In genomic region chr12:112042681-112043080, GRCm38 (mm10) we compare ENCODE assay signal across 32 mouse cellular contexts.
"Had no signal": no experiment of that assay in that cellular context is flagged by ENCODE, and none has a peak within 500 bp of the region (broad histone marks: within the 10 kb centered on the region; RNA-seq: fewer than 3 reads in every experiment).

No protein-coding gene starts in this region.

- H3K4me3 ChIP-seq: limb, embryonic 10.5 days; limb, embryonic 12.5 days; limb, embryonic 13.5 days; limb, embryonic 15.5 days; liver, embryonic 12.5 days; liver, embryonic 13.5 days; liver, embryonic 15.5 days; lung, embryonic 15.5 days; megakaryocyte, embryonic 14.5 days; midbrain, embryonic 10.5 days; midbrain, embryonic 12.5 days; midbrain, embryonic 13.5 days; midbrain, embryonic 15.5 days; myocyte; neural tube, embryonic 12.5 days had no signal

- H3K9ac ChIP-seq: limb, embryonic 12.5 days; limb, embryonic 13.5 days; limb, embryonic 15.5 days; liver, embryonic 12.5 days; liver, embryonic 13.5 days; liver, embryonic 14.5 days; liver, embryonic 15.5 days; liver, postnatal 0 days; lung, embryonic 14.5 days; lung, embryonic 15.5 days; midbrain, embryonic 12.5 days; midbrain, embryonic 13.5 days; midbrain, embryonic 15.5 days; neural tube, embryonic 12.5 days had no signal

- H3K9me3 ChIP-seq: limb, embryonic 10.5 days; limb, embryonic 12.5 days; limb, embryonic 13.5 days; limb, embryonic 15.5 days; liver, embryonic 12.5 days; liver, embryonic 13.5 days; liver, embryonic 15.5 days; lung, embryonic 15.5 days; midbrain, embryonic 10.5 days; midbrain, embryonic 12.5 days; midbrain, embryonic 13.5 days; midbrain, embryonic 15.5 days; neural tube, embryonic 12.5 days had no signal

- H3K27me3 ChIP-seq: limb, embryonic 12.5 days; limb, embryonic 13.5 days; limb, embryonic 15.5 days; liver, embryonic 12.5 days; liver, embryonic 13.5 days; liver, embryonic 15.5 days; lung, embryonic 15.5 days; midbrain, embryonic 12.5 days; midbrain, embryonic 13.5 days; midbrain, embryonic 15.5 days; neural tube, embryonic 12.5 days had no signal

- DNase-seq: left cerebral cortex, postnatal 4 days; liver; liver, embryonic 13.5 days; liver, postnatal 0 days; lung, adult 18-20 months; lung, adult 2 months; lung, embryonic 14.5 days; lung, postnatal 10 days; lung, postnatal 14 days; lung, postnatal 36 days; lung, postnatal 4 days; midbrain, embryonic 14.5 days had no signal

- H3K36me3 ChIP-seq: limb, embryonic 10.5 days; limb, embryonic 12.5 days; limb, embryonic 13.5 days; limb, embryonic 15.5 days; liver, embryonic 12.5 days; liver, embryonic 13.5 days; liver, embryonic 15.5 days; lung, embryonic 15.5 days; midbrain, embryonic 10.5 days; midbrain, embryonic 12.5 days; midbrain, embryonic 13.5 days; midbrain, embryonic 15.5 days; neural tube, embryonic 12.5 days had no signal

- H3K4me1 ChIP-seq: limb, embryonic 10.5 days; limb, embryonic 12.5 days; limb, embryonic 13.5 days; limb, embryonic 15.5 days; liver, embryonic 12.5 days; liver, embryonic 13.5 days; liver, embryonic 15.5 days; lung, embryonic 15.5 days; midbrain, embryonic 12.5 days; midbrain, embryonic 13.5 days; midbrain, embryonic 15.5 days; neural tube, embryonic 12.5 days had no signal

- H3K27ac ChIP-seq: limb, embryonic 10.5 days; limb, embryonic 12.5 days; limb, embryonic 13.5 days; limb, embryonic 15.5 days; liver, embryonic 12.5 days; liver, embryonic 13.5 days; liver, embryonic 14.5 days; liver, embryonic 15.5 days; lung, embryonic 15.5 days; macrophage; midbrain, embryonic 10.5 days; midbrain, embryonic 12.5 days; midbrain, embryonic 13.5 days; midbrain, embryonic 15.5 days; neural tube, embryonic 12.5 days had no signal

- H3K4me2 ChIP-seq: limb, embryonic 12.5 days; limb, embryonic 13.5 days; limb, embryonic 15.5 days; liver, embryonic 11.5 days; liver, embryonic 12.5 days; liver, embryonic 13.5 days; liver, embryonic 15.5 days; lung, embryonic 14.5 days; lung, embryonic 15.5 days; midbrain, embryonic 11.5 days; midbrain, embryonic 12.5 days; midbrain, embryonic 13.5 days; midbrain, embryonic 15.5 days; neural tube, embryonic 12.5 days had no signal

- ATAC-seq: liver, embryonic 12.5 days; liver, postnatal 0 days; lung, postnatal 0 days; midbrain, embryonic 13.5 days; midbrain, embryonic 15.5 days; midbrain, embryonic 16.5 days had no signal
